Mouse (Mus musculus) heart, postnatal 0 days (tissue): Measurements from ENCODE around the gene Dohh. TPM values are rescaled to one million over a fixed set of nuclear protein-coding genes. Genes with fewer than 3 reads are reported as not detected.

ENCODE experiments used
- ATAC-seq: fragments of 200-750 bp; cut with Nextera tagmentation; 2 replicates; pipeline ENCODE4 v1.8.0; 2017; ENCODE audit warnings: low read depth, moderate number of reproducible peaks, moderate library complexity; ENCODE audit not compliant: insufficient read depth
- DNase-seq: peaks from one replicate; pipeline ENCODE4 v3.0.0-alpha.2; 2016; ENCODE audit warnings: low spot score
- H3K27ac ChIP-seq: fragments of 300-500 bp; sonication (generic); 2 replicates; pipeline ENCODE4 v1.5.1; 2014; ENCODE audit warnings: low read depth, mild to moderate bottlenecking
- H3K27me3 ChIP-seq: fragments of 300-500 bp; sonication (generic); 2 replicates; pipeline ENCODE4 v1.6.1; 2014; ENCODE audit warnings: low read length, mixed read lengths; ENCODE audit not compliant: control insufficient read depth, insufficient read depth
- H3K36me3 ChIP-seq: fragments of 300-500 bp; sonication (generic); replicated peaks from 2 replicates; pipeline ENCODE4 v1.6.1; 2014; ENCODE audit warnings: low read length, mixed read lengths; ENCODE audit not compliant: control insufficient read depth, insufficient read depth
- H3K4me1 ChIP-seq: fragments of 300-500 bp; sonication (generic); 2 replicates; pipeline ENCODE4 v1.6.1; 2014; ENCODE audit warnings: antibody characterized with exemption; ENCODE audit not compliant: control insufficient read depth, insufficient read depth
- H3K4me2 ChIP-seq: fragments of 300-500 bp; sonication (generic); 2 replicates; pipeline ENCODE4 v1.6.1; 2014; ENCODE audit warnings: low read depth, mild to moderate bottlenecking, low read length, moderate library complexity
- H3K4me3 ChIP-seq: fragments of 300-500 bp; sonication (generic); 2 replicates; pipeline ENCODE4 v1.5.1; 2014; ENCODE audit warnings: low read depth, low read length
- H3K9ac ChIP-seq: fragments of 300-500 bp; sonication (generic); replicated peaks from 2 replicates; pipeline ENCODE4 v1.6.1; 2014; ENCODE audit warnings: low read depth, low read length, mixed read lengths
- H3K9me3 ChIP-seq: fragments of 300-500 bp; sonication (generic); replicated peaks from 2 replicates; pipeline ENCODE4 v1.6.1; 2016; ENCODE audit warnings: low read length; ENCODE audit not compliant: control insufficient read depth
- CTCF ChIP-seq: IDR thresholded peaks from 2 replicates; pipeline ENCODE4 v1.5.1; 2016; ENCODE audit warnings: antibody characterized with exemption, control low read depth, low read depth
- EP300 ChIP-seq: IDR thresholded peaks from 2 replicates; pipeline ENCODE4 v1.6.1; 2016; ENCODE audit warnings: antibody characterized with exemption, low read depth
- WGBS: fragments of 180-500 bp; shearing (Covaris S2); extraction: QIAGEN DNeasy Blood & Tissue Kit; methylation state at CpG from one replicate; pipeline ENCODE4 v1.1.7; 2014; 5-methylcytosine and 5-hydroxymethylcytosine counted together
- polyA plus RNA-seq: library from polyadenylated mRNA; unstranded; fragments of >200 nt; fragmentation: Nextera tagmentation; extraction: Ambion mirVana; gene quantifications from 2 replicates; pipeline ENCODE4 v1.2.1, GENCODE M21; 2015
- total RNA-seq: library from RNA; depleted of rRNA; stranded (reverse); fragments of >200 nt; gene quantifications from 2 replicates; pipeline ENCODE4 v1.2.3, GENCODE M21; 2014; ENCODE audit warnings: low replicate concordance

Dohh gene
- total and polyA plus RNA-seq, 2 experiments from 2014 or later = 75.2 to 123 TPM

GRCm38 (mm10) chr10:81365672-81366476 is 18.4 kb upstream of the Dohh start, which contains the start of gene 4930404N11Rik:
Gene 4930404N11Rik, minus strand, starts transcription at chr10:81365816.
- no peak for DNase-seq
- peaks cover 31% of the 10 kb centered on the region for H3K4me1 ChIP-seq
- ATAC-seq = no peak
- H3K9ac ChIP-seq = 0 out of 2 replicates have a peak within 1 kb of the TSS, but pooled peaks have one; percentile 51
- H3K9me3 ChIP-seq = no peaks in the 10 kb centered on the region
- peaks cover 3% of the 10 kb centered on the region; the same call in 1 of the 2 replicates for H3K27me3 ChIP-seq
- peak within 1 kb of the TSS; percentile 68 for H3K4me2 ChIP-seq
- no peak within 1 kb of the TSS for H3K27ac ChIP-seq
- WGBS = 31% methylated on average over 12 of the region's 12 CpGs
- TF ChIP-seq CTCF (no peak), EP300 (no peak)
- H3K36me3 ChIP-seq = peaks cover 53% of the 10 kb centered on the region
- peak within 1 kb of the TSS; percentile 41 for H3K4me3 ChIP-seq

DNA sequence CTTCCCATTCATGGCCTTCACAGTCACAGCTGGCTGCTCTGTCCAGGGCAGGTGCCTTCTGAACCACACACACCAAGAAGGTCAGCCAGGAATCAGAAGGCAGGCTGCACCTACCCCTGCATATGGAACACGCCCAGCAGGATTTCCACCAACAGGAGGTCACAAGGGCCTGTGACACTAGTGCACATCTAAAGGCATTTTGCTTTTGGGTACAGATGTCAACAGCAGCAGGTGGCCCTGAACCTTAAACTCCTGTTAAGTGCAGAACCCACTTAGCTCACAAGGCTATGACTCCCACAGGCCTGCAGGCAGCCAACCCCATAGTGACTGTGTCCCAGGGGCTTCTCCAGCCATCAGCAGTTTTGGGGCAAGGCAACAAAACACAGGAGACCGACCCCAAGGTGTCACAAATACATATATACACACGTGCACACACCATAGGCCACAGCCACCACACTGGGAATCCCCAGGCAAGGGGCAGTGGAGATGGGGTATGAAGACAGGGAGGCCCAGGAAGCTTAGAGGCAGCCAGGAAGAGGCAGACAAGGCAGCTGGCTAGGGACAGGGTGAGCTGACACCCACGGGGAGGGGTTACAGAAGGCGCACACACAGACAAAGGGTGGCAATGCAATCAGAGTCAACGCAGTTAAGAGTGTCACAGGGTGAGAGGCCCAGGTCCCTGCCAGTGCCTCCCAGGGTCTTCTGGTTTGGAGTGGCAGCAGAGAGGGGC is 17.6 kb upstream of the Dohh start:
- 44% methylated on average over 6 of the region's 6 CpGs for WGBS
- Histone ChIP-seq H3K4me1 (peaks cover 31% of the 10 kb centered on the region), H3K27ac (no peak overlapping the region), H3K4me2 (no peak overlapping the region), H3K36me3 (peaks cover 53% of the 10 kb centered on the region), H3K9ac (no peak overlapping the region), H3K27me3 (peaks cover 3% of the 10 kb centered on the region; the same call in 1 of the 2 replicates), H3K9me3 (no peaks in the 10 kb centered on the region), H3K4me3 (no peak overlapping the region)
- TF ChIP-seq EP300 = no peak
- TF ChIP-seq CTCF = no peak
- no peak for DNase-seq
- no peak for ATAC-seq

DNA sequence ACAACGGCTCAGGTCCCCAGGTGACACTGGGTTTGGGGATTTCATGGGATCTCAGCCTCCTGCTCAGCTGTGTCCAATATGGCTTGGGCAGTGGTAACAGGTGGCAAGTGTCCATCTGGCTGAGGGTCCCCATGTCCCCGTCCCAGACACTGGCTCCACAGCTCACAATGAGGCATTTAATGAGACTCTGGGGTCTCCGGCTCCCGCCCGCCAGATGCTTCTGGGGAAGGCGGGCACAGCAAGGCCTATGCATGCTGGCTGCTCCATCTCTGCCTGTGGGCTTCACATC is 17.1 kb upstream of the Dohh start:
- Histone ChIP-seq H3K9ac (no peak overlapping the region), H3K4me2 (no peak overlapping the region), H3K4me1 (peaks cover 29% of the 10 kb centered on the region), H3K27me3 (peaks cover 3% of the 10 kb centered on the region; the same call in 1 of the 2 replicates), H3K4me3 (no peak overlapping the region), H3K36me3 (peaks cover 53% of the 10 kb centered on the region), H3K27ac (no peak overlapping the region), H3K9me3 (no peaks in the 10 kb centered on the region)
- TF ChIP-seq EP300 = no peak
- TF ChIP-seq CTCF = no peak
- ATAC-seq (no peak), DNase-seq (no peak)
- 92% methylated on average over 6 of the region's 6 CpGs for whole genome bisulfite sequencing

GRCm38 (mm10) chr10:81375322-81375721 is 8.9 kb upstream of the Dohh start:
- Histone ChIP-seq H3K4me1 (peaks cover 17% of the 10 kb centered on the region), H3K9ac (no peak overlapping the region), H3K27ac (no peak overlapping the region), H3K36me3 (peaks cover 34% of the 10 kb centered on the region), H3K4me2 (no peak overlapping the region), H3K4me3 (no peak overlapping the region), H3K9me3 (no peaks in the 10 kb centered on the region), H3K27me3 (no peaks in the 10 kb centered on the region)
- WGBS = 91% methylated on average over 10 of the region's 10 CpGs
- no peak for DNase-seq
- TF ChIP-seq EP300 (no peak), CTCF (no peak)
- ATAC-seq = no peak

DNA sequence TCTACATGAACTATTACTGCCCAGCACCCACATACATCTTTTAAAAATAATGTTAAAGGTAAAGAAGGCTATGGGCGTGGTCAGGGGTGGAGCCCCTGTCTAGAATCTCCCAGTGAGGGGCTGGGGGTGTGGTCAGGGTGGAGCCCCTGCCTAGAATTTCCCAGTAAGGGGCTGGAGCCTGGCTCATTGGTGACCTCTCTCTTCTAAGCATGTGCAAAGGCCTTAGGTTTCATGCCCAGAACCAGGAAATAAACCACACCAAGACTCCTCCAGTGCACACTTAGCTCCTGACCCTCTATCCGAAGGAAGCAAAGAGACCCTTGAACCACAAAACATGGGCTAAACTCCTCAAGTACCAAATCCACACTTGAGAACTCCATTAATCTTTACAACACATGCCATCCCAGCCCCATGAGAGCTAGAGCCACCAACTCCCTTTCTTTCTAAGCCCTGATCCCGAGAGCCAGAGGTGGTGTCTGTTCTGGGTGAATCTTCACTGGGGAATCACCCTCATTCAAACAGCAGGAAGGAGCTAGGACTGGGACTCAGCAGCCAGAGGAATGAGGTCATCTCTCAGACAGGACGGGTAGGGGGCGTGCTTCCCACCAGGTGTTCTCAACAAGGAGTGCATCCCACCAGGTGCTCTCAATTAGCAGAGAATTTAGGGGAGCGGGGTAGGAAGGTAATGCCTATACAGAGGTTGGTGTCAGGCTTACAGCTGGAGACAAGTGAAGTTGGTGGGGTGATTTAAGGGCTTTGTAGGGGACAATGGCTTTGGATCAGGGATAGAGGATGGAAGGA is 7.5 kb upstream of the Dohh start:
- WGBS = 40% methylated on average over 6 of the region's 6 CpGs
- peaks cover 24% of the 10 kb centered on the region for H3K36me3 ChIP-seq
- H3K27me3 ChIP-seq = no peaks in the 10 kb centered on the region
- no peaks in the 10 kb centered on the region for H3K9me3 ChIP-seq
- TF ChIP-seq CTCF = no peak
- TF ChIP-seq EP300 = no peak
- no peak for ATAC-seq
- H3K4me3 ChIP-seq = peak overlapping the region; percentile 87
- peaks cover 17% of the 10 kb centered on the region for H3K4me1 ChIP-seq
- H3K9ac ChIP-seq = peak overlapping the region; percentile 92
- H3K4me2 ChIP-seq = peak overlapping the region; percentile 83
- DNase-seq = no peak
- peak overlapping the region; percentile 36; the same call in 1 of the 2 replicates for H3K27ac ChIP-seq
